Mouse (Mus musculus) thymus, adult 2 months (tissue): Measurements from ENCODE around the gene Dennd6a.

Source experiments
- CTCF ChIP-seq: fragments of 200-500 bp; IDR thresholded peaks from 2 replicates; pipeline ENCODE4 v1.5.1; 2012; ENCODE audit warnings: mild to moderate bottlenecking, control low read depth, low read length, moderate library complexity, borderline replicate concordance; ENCODE audit not compliant: control insufficient read depth, poor library complexity, insufficient read depth; ENCODE audit errors: extremely low read depth
- POLR2A ChIP-seq: fragments of 200-500 bp; IDR thresholded peaks from 2 replicates; pipeline ENCODE4 v1.6.1; 2012; ENCODE audit warnings: mild to moderate bottlenecking, low read length, control low read depth, moderate library complexity; ENCODE audit not compliant: control insufficient read depth, poor library complexity, insufficient read depth; ENCODE audit errors: extremely low read depth

- no peak for TF ChIP-seq CTCF
- no peak for TF ChIP-seq POLR2A
Observed at GRCm38 (mm10) chr14:26583645-26584044, 10.0 kb downstream of the Dennd6a start.
